Mouse (Mus musculus) CH12.LX (cell line): ENCODE measurements at regions not wholly inside any gene's neighbourhood (a gene's known extent, or its start where the extent isn't known, plus 50 kb on each side); places are given as distances from the start of the nearest gene placed in this dataset.

Experiments used
- CHD2 ChIP-seq: IDR thresholded peaks from 2 replicates; pipeline ENCODE4 v1.6.1; 2011; ENCODE audit warnings: low read length, improper control_type of control experiment
- CTCF ChIP-seq, 2 experiments: IDR thresholded peaks in 1 of 2; conservative IDR thresholded peaks in 1 of 2; 2 replicates each; pipeline ENCODE4 v1.5.1; 2011 to 2012; ENCODE audit warnings: low read depth in 2 of 2, low read length in 2 of 2, improper control_type of control experiment in 1 of 2, inconsistent platforms in 1 of 2, mild to moderate bottlenecking in 1 of 2, moderate library complexity in 1 of 2
- EP300 ChIP-seq: IDR thresholded peaks from 2 replicates; pipeline ENCODE4 v1.6.1; 2011; ENCODE audit warnings: low read length, improper control_type of control experiment
- JUND ChIP-seq: conservative IDR thresholded peaks from 2 replicates; pipeline ENCODE4 v1.6.1; 2011; ENCODE audit warnings: low read depth, low read length, improper control_type of control experiment
- MAFK ChIP-seq: IDR thresholded peaks from 2 replicates; pipeline ENCODE4 v1.6.1; 2011; ENCODE audit warnings: low read length, improper control_type of control experiment; ENCODE audit not compliant: insufficient replicate concordance
- MAX ChIP-seq: IDR thresholded peaks from 2 replicates; pipeline ENCODE4 v1.6.1; 2011; ENCODE audit warnings: low read length, improper control_type of control experiment
- MXI1 ChIP-seq: IDR thresholded peaks from 2 replicates; pipeline ENCODE4 v1.6.1; 2011; ENCODE audit warnings: mild to moderate bottlenecking, low read depth, low read length, improper control_type of control experiment
- MYC ChIP-seq: IDR thresholded peaks from 2 replicates; pipeline ENCODE4 v1.6.1; 2011; ENCODE audit warnings: low read depth, mild to moderate bottlenecking, improper control_type of control experiment, low read length
- POLR2A ChIP-seq: IDR thresholded peaks from 2 replicates; pipeline ENCODE4 v1.6.1; 2011; ENCODE audit warnings: low read depth, mild to moderate bottlenecking, improper control_type of control experiment, low read length
- TBP ChIP-seq: conservative IDR thresholded peaks from 2 replicates; pipeline ENCODE4 v1.6.1; 2011; ENCODE audit warnings: low read depth, low read length, improper control_type of control experiment
- TCF12 ChIP-seq: IDR thresholded peaks from 2 replicates; pipeline ENCODE4 v1.6.1; 2014; ENCODE audit warnings: low read depth, mild to moderate bottlenecking, inconsistent platforms, low read length, improper control_type of control experiment

GRCm38 (mm10) chr11:93661657-93662056 is 223.9 kb downstream of the Utp18 start:
- TF ChIP-seq POLR2A = no peak
- TF ChIP-seq CTCF (conservative IDR thresholded peaks at IDR 0.05 in 1 of 2, IDR thresholded peaks at IDR 0.05 in 1 of 2; ENCODE audit: low read depth in 2 of 2, low read length in 2 of 2) = no peak
- TF ChIP-seq EP300 = no peak
- no peak for TF ChIP-seq TBP
- TF ChIP-seq TCF12 = no peak
- no peak for TF ChIP-seq CHD2
- no peak for TF ChIP-seq JUND
- TF ChIP-seq MXI1 = no peak
- no peak for TF ChIP-seq MAFK
- no peak for TF ChIP-seq MAX
- no peak for TF ChIP-seq MYC
